Mouse (Mus musculus): ENCODE measurements around the gene Fabp3. TPM values are rescaled to one million over a fixed set of nuclear protein-coding genes. Genes with fewer than 3 reads are reported as not detected.

Fabp3 gene
- polyA plus RNA-seq, 1 experiment from 2014 or later = 49.1 TPM

DNA sequence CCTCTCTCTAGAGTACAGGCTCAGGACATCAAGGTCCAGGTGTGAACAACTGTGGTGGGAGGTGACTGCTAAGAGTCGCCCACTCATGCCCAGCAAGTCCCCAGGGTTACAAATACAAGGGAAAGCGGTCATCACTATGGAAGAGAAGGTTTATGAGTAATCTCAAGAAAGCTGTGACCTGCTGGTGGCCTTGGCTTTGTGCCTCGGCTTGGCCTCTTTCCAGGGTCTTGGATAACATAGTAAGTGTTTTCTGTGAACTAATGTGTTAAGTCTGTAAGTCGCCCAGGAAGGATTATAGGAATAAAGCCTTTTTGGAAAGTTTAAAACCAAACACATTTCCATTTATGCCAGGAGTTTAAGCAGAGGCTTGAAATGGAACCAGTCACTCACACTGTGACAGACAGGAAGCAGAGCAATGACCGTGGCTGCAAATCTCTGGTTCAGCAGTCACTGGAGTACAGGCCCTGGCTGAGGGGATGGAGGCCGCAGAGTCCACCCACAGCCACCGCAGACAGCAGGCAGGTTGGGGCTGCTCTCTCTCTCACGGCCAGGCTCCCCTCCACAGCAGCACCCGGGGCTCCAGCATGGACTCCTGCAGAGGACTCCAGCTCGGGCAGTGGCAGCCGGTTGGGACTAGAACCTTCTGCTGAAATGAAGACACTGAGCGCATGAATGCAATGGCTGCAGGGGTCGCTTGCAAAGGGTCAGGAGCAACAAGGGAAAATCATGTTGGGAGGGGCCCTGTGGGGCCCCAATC, 7.6 kb downstream of the Fabp3 start:
- H3K4me2 ChIP-seq (replicated peaks) = no peak overlapping the region
- H3K27me3 ChIP-seq (replicated peaks) = no peaks in the 10 kb centered on the region
- H3K9me3 ChIP-seq = no peaks in the 10 kb centered on the region
- H3K9ac ChIP-seq = no peak overlapping the region
- H3K4me1 ChIP-seq = no peaks in the 10 kb centered on the region
- H3K36me3 ChIP-seq = peaks cover 55% of the 10 kb centered on the region
- 81% methylated on average over 13 of the region's 13 CpGs for WGBS
- H3K4me3 ChIP-seq = no peak overlapping the region
- H3K27ac ChIP-seq = no peak overlapping the region
- no peak for ATAC-seq (ENCODE audit: low FRiP score, low read depth)

DNA sequence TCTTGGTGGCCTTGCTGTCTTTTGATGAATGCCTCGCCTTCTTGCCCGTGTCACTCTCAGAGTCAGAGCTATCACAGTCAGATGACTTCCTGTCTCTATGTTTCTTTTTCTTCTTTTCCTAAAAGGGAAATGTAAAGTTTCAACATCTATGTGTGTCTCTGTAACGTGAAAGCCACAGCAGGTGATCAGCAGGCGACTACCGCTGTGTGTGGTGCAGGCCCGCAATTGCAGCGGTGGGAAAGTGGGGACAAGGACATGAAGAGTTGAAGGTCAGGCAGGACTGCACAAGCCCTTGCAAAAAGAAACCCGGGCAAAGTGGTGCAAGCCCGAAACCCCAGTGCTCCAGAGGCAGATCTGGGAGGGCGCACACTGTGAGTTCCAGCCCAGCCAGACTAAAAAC, 8.3 kb downstream of the Fabp3 start:
- ATAC-seq (ENCODE audit: low FRiP score, low read depth) = no peak
- no peak overlapping the region for H3K4me3 ChIP-seq
- H3K9ac ChIP-seq = no peak overlapping the region
- WGBS = 87% methylated on average over 10 of the region's 10 CpGs
- no peak overlapping the region for H3K4me2 ChIP-seq (replicated peaks)
- no peaks in the 10 kb centered on the region for H3K9me3 ChIP-seq
- H3K4me1 ChIP-seq = no peaks in the 10 kb centered on the region
- no peaks in the 10 kb centered on the region for H3K27me3 ChIP-seq (replicated peaks)
- H3K27ac ChIP-seq = no peak overlapping the region
- H3K36me3 ChIP-seq = peaks cover 58% of the 10 kb centered on the region

- WGBS = 63% methylated on average over 3 of the region's 3 CpGs
- H3K4me3 ChIP-seq = no peak overlapping the region
Measured at GRCm38 (mm10) chr4:130318122-130318521, 9.7 kb downstream of the Fabp3 start.

DNA sequence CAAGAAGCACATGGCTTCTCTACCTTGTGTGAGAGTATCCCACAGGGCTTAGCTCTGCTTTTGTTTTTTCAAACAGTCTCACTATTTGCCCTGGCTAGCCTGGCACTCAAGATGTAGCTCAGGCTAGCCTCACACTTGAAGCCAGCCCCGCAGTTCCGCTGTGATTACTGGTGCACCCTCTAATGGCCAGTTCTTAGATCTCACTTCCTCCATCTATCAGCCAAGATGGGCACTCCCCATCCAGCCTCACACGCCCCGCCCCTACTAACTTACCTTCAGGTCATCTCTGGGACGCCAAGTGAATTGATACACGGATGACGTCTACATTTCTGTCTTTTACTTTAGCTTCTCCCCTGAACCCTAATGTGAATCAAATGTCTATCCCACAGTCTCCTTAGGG, 11.2 kb downstream of the Fabp3 start:
- H3K27me3 ChIP-seq (replicated peaks) = no peaks in the 10 kb centered on the region
- no peak overlapping the region for H3K4me2 ChIP-seq (replicated peaks)
- no peak overlapping the region for H3K9ac ChIP-seq
- 85% methylated on average over 7 of the region's 7 CpGs for WGBS
- peaks cover 70% of the 10 kb centered on the region for H3K36me3 ChIP-seq
- no peak overlapping the region for H3K4me3 ChIP-seq
- no peaks in the 10 kb centered on the region for H3K4me1 ChIP-seq
- ATAC-seq (ENCODE audit: low FRiP score, low read depth) = no peak
- H3K9me3 ChIP-seq = no peaks in the 10 kb centered on the region
- no peak overlapping the region for H3K27ac ChIP-seq

More at GRCm38 (mm10) chr4:130318122-130318521, 9.7 kb downstream of the Fabp3 start:
- Histone ChIP-seq H3K9ac (no peak overlapping the region), H3K27me3 (replicated peaks) (no peaks in the 10 kb centered on the region), H3K9me3 (no peaks in the 10 kb centered on the region), H3K36me3 (peaks cover 68% of the 10 kb centered on the region), H3K4me1 (no peaks in the 10 kb centered on the region), H3K27ac (no peak overlapping the region), H3K4me2 (replicated peaks) (no peak overlapping the region)
- ATAC-seq (ENCODE audit: low FRiP score, low read depth) = no peak

DNA sequence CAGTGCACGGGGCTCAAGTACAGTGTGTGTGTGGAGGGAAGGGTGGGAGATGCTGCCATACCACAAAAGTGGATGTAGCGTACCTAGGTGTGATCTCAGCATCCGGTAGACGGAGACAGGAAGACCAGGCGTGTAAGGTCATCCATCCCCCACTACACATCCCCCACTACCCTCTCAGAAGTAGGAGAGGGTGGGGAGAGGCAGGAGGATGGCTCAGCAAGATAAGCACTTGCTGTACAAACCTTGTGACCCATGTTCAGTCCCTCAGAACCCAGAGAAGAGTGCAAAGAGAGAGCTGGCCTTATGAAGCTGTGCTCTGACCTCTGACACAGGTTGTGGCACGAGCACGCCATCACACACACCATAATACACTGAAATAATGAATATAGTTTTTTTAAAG, 13.2 kb downstream of the Fabp3 start:
- Histone ChIP-seq H3K4me1 (no peaks in the 10 kb centered on the region), H3K36me3 (peaks cover 73% of the 10 kb centered on the region)
- WGBS = 98% methylated on average over 7 of the region's 7 CpGs

DNA sequence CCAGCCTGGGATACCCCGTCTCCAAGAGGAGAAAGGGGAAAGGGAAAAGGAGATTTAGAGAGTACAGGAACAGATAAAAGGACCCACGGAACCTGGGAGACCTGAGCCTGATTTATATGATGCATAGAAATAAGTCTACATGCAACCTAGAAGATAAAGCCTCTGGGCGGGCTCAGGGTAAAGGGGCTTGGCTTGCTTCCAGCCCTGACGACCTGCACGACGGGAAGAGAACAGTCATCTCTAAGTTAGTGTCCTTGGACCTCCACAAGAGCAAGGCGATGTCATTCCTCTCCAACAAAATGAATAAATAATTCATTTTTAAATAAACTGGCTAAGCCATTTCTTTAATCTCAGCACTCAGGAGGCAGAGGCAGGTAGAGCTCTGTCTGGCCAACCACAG, 14.2 kb downstream of the Fabp3 start:
- no peak for ATAC-seq (ENCODE audit: low FRiP score, low read depth)
- no peaks in the 10 kb centered on the region for H3K4me1 ChIP-seq
- no peaks in the 10 kb centered on the region for H3K9me3 ChIP-seq
- WGBS = 85% methylated on average over 7 of the region's 7 CpGs
- H3K4me2 ChIP-seq (replicated peaks) = no peak overlapping the region
- no peaks in the 10 kb centered on the region for H3K27me3 ChIP-seq (replicated peaks)
- H3K9ac ChIP-seq = no peak overlapping the region
- H3K4me3 ChIP-seq = no peak overlapping the region
- no peak overlapping the region for H3K27ac ChIP-seq
- H3K36me3 ChIP-seq = peaks cover 77% of the 10 kb centered on the region

More for the DNA sequence above, 13.2 kb downstream of the Fabp3 start:
- no peak overlapping the region for H3K27ac ChIP-seq
- ATAC-seq (ENCODE audit: low FRiP score, low read depth) = no peak
- H3K9ac ChIP-seq = no peak overlapping the region
- H3K27me3 ChIP-seq (replicated peaks) = no peaks in the 10 kb centered on the region
- H3K4me2 ChIP-seq (replicated peaks) = no peak overlapping the region
- no peaks in the 10 kb centered on the region for H3K9me3 ChIP-seq
- no peak overlapping the region for H3K4me3 ChIP-seq

- Histone ChIP-seq H3K27me3 (replicated peaks) (no peaks in the 10 kb centered on the region), H3K27ac (no peak overlapping the region), H3K4me3 (no peak overlapping the region), H3K9ac (no peak overlapping the region), H3K9me3 (no peaks in the 10 kb centered on the region), H3K4me2 (replicated peaks) (no peak overlapping the region), H3K36me3 (peaks cover 76% of the 10 kb centered on the region), H3K4me1 (no peaks in the 10 kb centered on the region)
- no peak for ATAC-seq (ENCODE audit: low FRiP score, low read depth)
- 88% methylated on average over 1 of the region's 1 CpGs for WGBS
Measured at GRCm38 (mm10) chr4:130323165-130323564, 14.8 kb downstream of the Fabp3 start.

- 90% methylated on average over 5 of the region's 5 CpGs for WGBS
- ATAC-seq (ENCODE audit: low FRiP score, low read depth) = no peak
- no peaks in the 10 kb centered on the region for H3K4me1 ChIP-seq
- H3K9me3 ChIP-seq = no peaks in the 10 kb centered on the region
- no peaks in the 10 kb centered on the region for H3K27me3 ChIP-seq (replicated peaks)
- no peak overlapping the region for H3K4me2 ChIP-seq (replicated peaks)
- H3K9ac ChIP-seq = no peak overlapping the region
- H3K36me3 ChIP-seq = peaks cover 76% of the 10 kb centered on the region
- no peak overlapping the region for H3K4me3 ChIP-seq
- no peak overlapping the region for H3K27ac ChIP-seq
Measured at GRCm38 (mm10) chr4:130323607-130324006, 15.2 kb downstream of the Fabp3 start.

DNA sequence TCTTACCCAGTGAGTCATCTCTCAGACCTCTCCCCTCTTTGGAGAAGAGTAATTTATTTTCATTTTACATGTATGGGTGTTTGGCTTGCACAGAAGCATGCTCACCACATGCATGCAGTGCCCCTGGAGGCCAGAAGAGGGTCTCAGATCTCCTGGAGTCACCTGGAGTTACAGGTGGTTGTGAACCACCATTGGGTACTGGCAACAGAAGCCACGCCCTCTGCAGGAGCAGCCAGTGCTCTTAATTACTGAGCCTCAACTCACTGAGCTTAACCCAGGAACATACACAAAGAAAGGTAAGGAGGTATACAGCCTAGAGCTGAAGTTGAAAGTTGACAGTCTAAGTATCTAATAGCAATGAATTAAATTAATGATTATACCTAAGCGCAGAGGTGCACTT, 17.1 kb downstream of the Fabp3 start:
- H3K4me2 ChIP-seq (replicated peaks) = no peak overlapping the region
- no peaks in the 10 kb centered on the region for H3K4me1 ChIP-seq
- no peaks in the 10 kb centered on the region for H3K27me3 ChIP-seq (replicated peaks)
- WGBS = 92% methylated on average over 2 of the region's 2 CpGs
- no peak overlapping the region for H3K9ac ChIP-seq
- no peak for ATAC-seq (ENCODE audit: low FRiP score, low read depth)
- H3K27ac ChIP-seq = no peak overlapping the region
- H3K36me3 ChIP-seq = peaks cover 74% of the 10 kb centered on the region
- no peak overlapping the region for H3K4me3 ChIP-seq
- H3K9me3 ChIP-seq = no peaks in the 10 kb centered on the region

- Histone ChIP-seq H3K36me3 (peaks cover 71% of the 10 kb centered on the region), H3K27me3 (replicated peaks) (no peaks in the 10 kb centered on the region), H3K27ac (no peak overlapping the region), H3K4me3 (no peak overlapping the region), H3K9ac (no peak overlapping the region), H3K4me1 (no peaks in the 10 kb centered on the region), H3K4me2 (replicated peaks) (no peak overlapping the region), H3K9me3 (no peaks in the 10 kb centered on the region)
- 87% methylated on average over 9 of the region's 9 CpGs for WGBS
- no peak for ATAC-seq (ENCODE audit: low FRiP score, low read depth)
Measured at GRCm38 (mm10) chr4:130327366-130327765, 19.0 kb downstream of the Fabp3 start.

GRCm38 (mm10) chr4:130335867-130336266, 27.5 kb downstream of the Fabp3 start:
- 93% methylated on average over 5 of the region's 5 CpGs for WGBS
- no peak overlapping the region for H3K4me3 ChIP-seq
- H3K36me3 ChIP-seq = peaks cover 51% of the 10 kb centered on the region
- ATAC-seq (ENCODE audit: low FRiP score, low read depth) = no peak
- H3K4me2 ChIP-seq (replicated peaks) = no peak overlapping the region
- no peaks in the 10 kb centered on the region for H3K4me1 ChIP-seq
- no peak overlapping the region for H3K27ac ChIP-seq
- H3K27me3 ChIP-seq (replicated peaks) = no peaks in the 10 kb centered on the region
- no peaks in the 10 kb centered on the region for H3K9me3 ChIP-seq
- no peak overlapping the region for H3K9ac ChIP-seq

- peaks cover 35% of the 10 kb centered on the region for H3K36me3 ChIP-seq
- H3K4me1 ChIP-seq = no peaks in the 10 kb centered on the region
- H3K27me3 ChIP-seq (replicated peaks) = no peaks in the 10 kb centered on the region
- no peak overlapping the region for H3K4me2 ChIP-seq (replicated peaks)
- H3K9me3 ChIP-seq = no peaks in the 10 kb centered on the region
- WGBS = 31% methylated on average over 4 of the region's 4 CpGs
- H3K27ac ChIP-seq = no peak overlapping the region
- H3K4me3 ChIP-seq = no peak overlapping the region
- no peak for ATAC-seq (ENCODE audit: low FRiP score, low read depth)
- no peak overlapping the region for H3K9ac ChIP-seq
Measured at GRCm38 (mm10) chr4:130341691-130342090, 33.3 kb downstream of the Fabp3 start.

- Histone ChIP-seq H3K4me1 (no peaks in the 10 kb centered on the region), H3K36me3 (peaks cover 68% of the 10 kb centered on the region)
- 93% methylated on average over 6 of the region's 6 CpGs for WGBS
Measured at GRCm38 (mm10) chr4:130349666-130350065, 41.3 kb downstream of the Fabp3 start.

More at GRCm38 (mm10) chr4:130349666-130350065, 41.3 kb downstream of the Fabp3 start:
- no peak overlapping the region for H3K27ac ChIP-seq
- no peak overlapping the region for H3K4me3 ChIP-seq
- H3K9me3 ChIP-seq = no peaks in the 10 kb centered on the region
- no peak for ATAC-seq (ENCODE audit: low FRiP score, low read depth)
- H3K9ac ChIP-seq = no peak overlapping the region
- H3K4me2 ChIP-seq (replicated peaks) = no peak overlapping the region
- no peaks in the 10 kb centered on the region for H3K27me3 ChIP-seq (replicated peaks)

Data from neural tube, embryonic 12.5 days (tissue).